Mouse (Mus musculus) Muller cell, postnatal 12 days (primary cell): Measurements from ENCODE around the gene Disc1.

Experiments used
- DNase-seq: peaks from one replicate; pipeline ENCODE4 v3.0.0-alpha.2; 2015; ENCODE audit errors: inconsistent ontology term

Disc1 gene

GRCm38 (mm10) chr8:125053505-125054435 is at the start of gene Disc1:
Gene Disc1, plus strand, starts transcription at chr8:125054195.
- DNase-seq = peak; percentile 67

GRCm38 (mm10) chr8:125012695-125013627 is 41.0 kb upstream of the Disc1 start, which contains the start of gene Tsnax:
Gene Tsnax, plus strand, starts transcription at chr8:125012997.
- peak; percentile 93 for DNase-seq

- DNase-seq = no peak
These were observed 29.9 kb upstream of the Disc1 start for GRCm38 (mm10) chr8:125024085-125024484.

GRCm38 (mm10) chr8:125027211-125027610 is 26.8 kb upstream of the Disc1 start:
- peak; percentile 67 for DNase-seq

GRCm38 (mm10) chr8:125028841-125029240 is 25.2 kb upstream of the Disc1 start:
- DNase-seq = no peak

GRCm38 (mm10) chr8:125031276-125031675 is 22.7 kb upstream of the Disc1 start:
- no peak for DNase-seq

GRCm38 (mm10) chr8:125034669-125035068 is 19.3 kb upstream of the Disc1 start:
- DNase-seq = peak; percentile 70

GRCm38 (mm10) chr8:125037081-125037480 is 16.9 kb upstream of the Disc1 start:
- DNase-seq = no peak

- DNase-seq = no peak
These were observed 15.3 kb upstream of the Disc1 start for GRCm38 (mm10) chr8:125038731-125039130.

- DNase-seq = no peak
These were observed 13.2 kb upstream of the Disc1 start for GRCm38 (mm10) chr8:125040587-125041375.

- DNase-seq = no peak
These were observed 12.5 kb upstream of the Disc1 start for GRCm38 (mm10) chr8:125041496-125041895.

GRCm38 (mm10) chr8:125043394-125043793 is 10.6 kb upstream of the Disc1 start:
- no peak for DNase-seq

GRCm38 (mm10) chr8:125043935-125044334 is 10.1 kb upstream of the Disc1 start:
- DNase-seq = no peak

GRCm38 (mm10) chr8:125045760-125046159 is 8.2 kb upstream of the Disc1 start:
- DNase-seq = no peak

GRCm38 (mm10) chr8:125049051-125049750 is 4.8 kb upstream of the Disc1 start:
- no peak for DNase-seq

GRCm38 (mm10) chr8:125049826-125050225 is 4.2 kb upstream of the Disc1 start:
- DNase-seq = no peak

- DNase-seq = peak; percentile 39
These were observed 2.0 kb upstream of the Disc1 start for GRCm38 (mm10) chr8:125052026-125052425.

GRCm38 (mm10) chr8:125054436-125054810 is 428 bp downstream of the Disc1 start:
- peak; percentile 68 for DNase-seq

- no peak for DNase-seq
These were observed 6.9 kb downstream of the Disc1 start for GRCm38 (mm10) chr8:125060904-125061303.

GRCm38 (mm10) chr8:125065596-125065995 is 11.6 kb downstream of the Disc1 start:
- no peak for DNase-seq
